Mouse (Mus musculus) layer of hippocampus, adult 9-11 months (tissue): Measurements from ENCODE around the gene Mmaa.

Experiments
- DNase-seq: peaks from one replicate; pipeline ENCODE4 v3.0.0; 2022

The Mmaa gene

GRCm38 (mm10) chr8:79294610-79295275 lies at the start of gene Mmaa:
Mmaa (minus strand) TSS chr8:79294937.
- DNase-seq: peak; percentile 96

DNA sequence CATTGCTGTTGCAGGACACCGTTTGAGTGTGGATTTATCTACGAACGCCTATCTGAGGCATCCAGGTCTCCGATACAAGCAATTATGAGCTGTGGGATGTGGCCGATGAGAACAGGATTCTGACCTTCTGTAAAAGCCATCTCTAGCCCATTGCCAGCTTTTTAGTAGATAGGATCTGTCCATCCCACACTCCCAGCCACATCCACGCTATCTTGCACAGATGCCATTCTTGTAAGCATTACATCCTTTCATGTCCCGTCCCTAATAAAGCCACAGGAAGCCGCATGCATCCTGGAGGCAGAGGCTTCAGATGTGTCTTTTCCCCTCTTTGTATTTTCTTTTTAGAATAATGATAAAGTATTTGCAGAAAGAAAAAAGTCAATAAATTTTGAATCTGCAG lies 46.5 kb upstream of the Mmaa start:
- no peak for DNase-seq

DNA sequence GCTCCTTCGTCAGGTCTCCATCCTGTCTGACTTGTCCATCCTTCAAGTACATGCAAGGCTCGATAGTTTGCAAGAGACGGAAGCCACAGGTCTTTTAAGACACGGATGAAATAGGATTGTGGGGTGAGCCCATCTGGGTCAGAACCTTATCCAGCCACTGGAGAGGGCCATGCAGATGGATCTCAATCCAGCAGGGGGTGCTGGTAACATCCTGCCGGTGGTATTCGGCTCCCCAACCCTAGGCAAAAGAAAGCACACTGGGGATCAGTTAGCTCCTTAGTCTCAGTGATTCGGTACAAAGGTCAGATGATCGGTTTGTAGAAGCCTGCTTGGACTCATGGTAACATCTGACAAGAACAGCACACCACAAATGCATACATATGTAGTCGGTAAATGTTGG lies 44.8 kb upstream of the Mmaa start:
- no peak for DNase-seq

- peak; percentile 39 for DNase-seq
Observed at GRCm38 (mm10) chr8:79338619-79339018, 43.9 kb upstream of the Mmaa start.

- DNase-seq: no peak
Observed at GRCm38 (mm10) chr8:79332109-79332900, 37.6 kb upstream of the Mmaa start.

DNA sequence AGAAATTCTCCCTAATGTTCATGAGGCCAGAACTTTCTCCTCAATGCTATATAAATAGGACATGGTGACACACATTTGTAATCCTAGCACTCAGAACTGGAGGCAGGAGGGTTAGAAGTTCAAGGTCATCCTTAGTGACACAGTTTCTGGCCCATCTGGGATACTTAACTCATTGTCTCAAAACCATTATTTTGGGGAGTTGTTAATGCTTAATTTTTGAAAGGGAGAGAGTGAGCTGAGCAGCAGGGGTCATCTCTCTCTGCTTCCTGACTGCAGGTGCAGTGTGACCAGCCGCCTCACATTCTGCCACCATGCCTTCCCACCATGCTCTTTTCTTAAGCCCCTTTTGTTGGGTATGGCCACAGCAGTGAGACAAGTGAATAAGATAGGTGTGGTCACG lies 36.8 kb upstream of the Mmaa start:
- no peak for DNase-seq

DNA sequence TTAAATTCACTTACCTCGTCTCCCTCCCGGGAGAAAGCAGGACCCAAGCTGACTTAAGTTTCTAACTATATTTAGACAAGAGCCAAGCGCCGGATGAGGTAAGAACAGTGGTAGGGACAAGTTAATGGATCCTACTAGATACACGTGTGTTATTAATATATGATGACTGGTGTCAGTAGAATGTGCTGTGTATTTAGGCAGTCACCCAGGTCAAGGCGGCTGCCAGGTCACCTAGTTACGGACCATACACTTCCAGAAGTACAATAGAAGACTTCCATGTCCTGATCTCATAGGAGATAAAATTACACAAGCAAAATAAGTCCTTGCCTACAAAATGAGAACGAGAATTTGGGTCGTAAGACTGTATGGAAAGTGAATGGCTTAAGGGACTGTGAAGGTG lies 36.3 kb upstream of the Mmaa start:
- DNase-seq: no peak

GRCm38 (mm10) chr8:79329735-79330134 lies 35.0 kb upstream of the Mmaa start:
- no peak for DNase-seq

GRCm38 (mm10) chr8:79329182-79329581 lies 34.4 kb upstream of the Mmaa start:
- DNase-seq: no peak

- DNase-seq: no peak
Observed at GRCm38 (mm10) chr8:79325510-79325909, 30.8 kb upstream of the Mmaa start.

GRCm38 (mm10) chr8:79324928-79325327 lies 30.2 kb upstream of the Mmaa start:
- no peak for DNase-seq

DNA sequence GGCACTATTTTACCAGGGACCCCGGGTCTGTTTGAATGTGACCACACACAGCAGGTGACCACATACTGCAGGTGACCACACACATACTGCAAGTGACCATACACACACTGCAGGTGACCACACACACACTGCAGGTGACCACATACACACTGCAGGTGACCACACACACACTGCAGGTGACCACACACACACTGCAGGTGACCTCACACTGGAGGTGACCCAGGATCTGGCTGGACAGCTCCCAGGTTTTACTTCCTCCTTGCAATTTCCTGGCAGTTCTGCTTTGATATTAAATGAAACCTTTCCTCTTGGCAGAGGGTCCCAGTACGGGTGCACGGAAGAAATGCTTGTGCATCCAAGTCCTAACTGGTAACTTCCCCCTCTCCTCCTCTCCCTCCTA lies 29.3 kb upstream of the Mmaa start:
- no peak for DNase-seq

- no peak for DNase-seq
Observed at GRCm38 (mm10) chr8:79323121-79323520, 28.4 kb upstream of the Mmaa start.

- no peak for DNase-seq
Observed at GRCm38 (mm10) chr8:79310801-79311200, 16.1 kb upstream of the Mmaa start.

- no peak for DNase-seq
Observed at GRCm38 (mm10) chr8:79305941-79306340, 11.2 kb upstream of the Mmaa start.

DNA sequence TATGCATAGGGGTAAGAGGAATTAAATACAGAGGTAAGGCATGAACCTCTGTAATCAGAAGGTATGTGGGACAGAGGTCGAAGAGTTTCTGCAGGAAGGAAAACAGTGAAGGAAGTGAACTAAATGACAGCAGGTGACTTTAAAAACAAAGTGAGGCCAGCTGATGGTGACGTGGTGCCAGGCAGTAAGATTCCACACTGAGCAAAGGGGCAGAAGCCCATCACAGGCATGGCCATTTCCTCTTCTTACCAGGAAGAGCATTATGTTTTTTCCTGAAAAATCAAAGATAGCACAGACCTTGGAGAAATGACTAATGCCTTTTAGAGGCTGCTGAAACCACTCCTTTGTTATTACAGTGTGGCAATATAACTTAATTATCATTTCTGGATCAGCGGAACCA lies 6.8 kb upstream of the Mmaa start:
- DNase-seq: no peak

DNA sequence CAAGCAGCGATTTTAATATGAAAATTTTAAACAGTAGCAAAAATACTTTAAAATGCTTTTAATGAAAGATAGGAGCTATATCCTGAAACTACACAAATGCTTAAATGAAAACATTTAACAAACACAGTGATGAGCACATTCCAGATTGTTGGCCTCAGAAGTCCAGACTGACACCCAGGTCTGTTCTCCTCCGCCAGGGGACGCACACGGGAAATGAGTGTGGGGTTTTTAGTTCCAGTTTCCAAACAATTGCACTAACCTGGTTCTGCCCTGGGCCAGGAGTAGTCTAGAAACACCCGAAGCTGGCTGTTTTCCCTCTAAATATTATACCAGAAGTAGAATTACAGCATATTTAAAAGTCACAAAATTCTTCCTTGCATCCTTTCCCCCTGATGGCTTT lies 5.0 kb upstream of the Mmaa start:
- no peak for DNase-seq

DNA sequence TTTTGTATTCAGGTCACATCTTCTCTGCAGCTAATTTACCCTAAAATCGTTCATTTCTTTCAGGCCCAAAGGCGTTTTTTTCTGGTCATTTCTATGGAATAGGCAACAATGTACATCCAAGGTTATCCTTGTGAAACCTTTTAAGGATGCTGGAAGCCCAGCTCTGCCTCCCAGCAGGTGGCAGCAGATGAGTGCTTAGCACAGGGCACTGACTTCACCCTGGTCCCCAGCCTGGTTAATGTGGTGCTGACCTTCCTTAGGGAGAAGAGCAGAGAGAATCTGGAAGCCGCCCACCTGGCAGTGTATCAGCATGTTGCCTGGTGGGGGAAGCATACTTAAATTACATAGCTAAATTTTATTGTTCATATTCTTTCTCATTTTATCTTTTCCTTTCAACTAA lies 3.0 kb upstream of the Mmaa start:
- peak; percentile 42 for DNase-seq

- no peak for DNase-seq
Observed at GRCm38 (mm10) chr8:79295276-79296105, 754 bp upstream of the Mmaa start.

- no peak for DNase-seq
Observed at GRCm38 (mm10) chr8:79293841-79294240, 896 bp downstream of the Mmaa start.

DNA sequence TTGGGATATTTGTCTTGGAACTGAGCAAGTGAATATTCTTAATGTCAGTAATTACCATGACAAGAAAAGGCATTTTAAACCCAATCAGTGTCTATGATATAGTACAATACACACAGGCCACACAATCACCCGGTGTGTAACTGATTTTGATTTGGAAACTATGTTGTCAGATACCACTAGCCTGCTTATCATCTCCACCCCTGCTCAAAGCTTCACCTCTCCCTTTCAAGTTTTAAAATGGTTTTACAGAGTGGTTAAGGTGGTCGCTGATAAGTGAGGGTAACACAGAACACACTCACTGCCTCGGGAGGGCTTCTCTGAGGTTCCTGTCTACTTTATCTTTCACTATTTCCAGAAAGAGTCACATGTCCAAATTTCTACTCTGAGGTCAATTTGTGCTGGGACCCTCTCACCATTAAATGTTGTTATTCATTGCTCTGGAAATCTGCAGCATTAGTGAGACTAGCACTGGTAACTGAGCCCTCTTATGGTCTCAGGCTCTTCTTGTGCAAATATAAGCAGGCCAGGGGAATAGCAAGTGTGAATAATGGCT lies 1.9 kb downstream of the Mmaa start:
- no peak for DNase-seq

- DNase-seq: no peak
Observed at GRCm38 (mm10) chr8:79289592-79289991, 5.1 kb downstream of the Mmaa start.

- DNase-seq: no peak
Observed at GRCm38 (mm10) chr8:79288681-79289080, 6.1 kb downstream of the Mmaa start.
